Mouse (Mus musculus) heart, embryonic 10.5 days (tissue): ENCODE data around the gene Heatr4. TPM values are rescaled to one million over a fixed set of nuclear protein-coding genes. Genes with fewer than 3 reads are reported as not detected.
"Not testable (repeated sequence)": the region's sequence is repeated elsewhere in the genome, so short reads cannot be mapped to it uniquely, and the experiment has no call there.

Source experiments
- DNase-seq: peaks from one replicate; pipeline ENCODE4 v3.0.0-alpha.2; 2017; ENCODE audit warnings: low spot score
- H3K27ac ChIP-seq: fragments of 300-500 bp; sonication (generic); 2 replicates; pipeline ENCODE4 v1.5.1; 2016; ENCODE audit warnings: mild to moderate bottlenecking
- H3K27me3 ChIP-seq: fragments of 300-500 bp; sonication (generic); 2 replicates; pipeline ENCODE4 v1.6.1; 2016; ENCODE audit warnings: mild to moderate bottlenecking; ENCODE audit not compliant: poor library complexity, insufficient read depth, severe bottlenecking
- H3K36me3 ChIP-seq: fragments of 300-500 bp; sonication (generic); 2 replicates; pipeline ENCODE4 v1.6.1; 2016; ENCODE audit warnings: mild to moderate bottlenecking, moderate library complexity
- H3K4me1 ChIP-seq: fragments of 300-500 bp; sonication (generic); 2 replicates; pipeline ENCODE4 v1.6.1; 2016; ENCODE audit warnings: mild to moderate bottlenecking
- H3K4me3 ChIP-seq: fragments of 300-500 bp; sonication (generic); 2 replicates; pipeline ENCODE4 v1.5.1; 2016; ENCODE audit warnings: mild to moderate bottlenecking, moderate library complexity
- H3K9me3 ChIP-seq: fragments of 300-500 bp; sonication (generic); 2 replicates; pipeline ENCODE4 v1.6.1; 2016; ENCODE audit warnings: mild to moderate bottlenecking, moderate library complexity
- WGBS: fragments of 180-500 bp; shearing (Covaris S2); methylation state at CpG from one replicate; pipeline ENCODE4 v1.1.7; 2016; 5-methylcytosine and 5-hydroxymethylcytosine counted together
- polyA plus RNA-seq: library from polyadenylated mRNA; unstranded; fragments of >200 nt; fragmentation: Nextera tagmentation; extraction: Ambion mirVana; gene quantifications from 2 replicates; pipeline ENCODE4 v1.2.1, GENCODE M21; 2016

Heatr4 gene
- polyA plus RNA-seq, 1 experiment from 2014 or later = not detected

- DNase-seq = no peak
- H3K4me1 ChIP-seq = peaks cover 23% of the 10 kb centered on the region
- peak overlapping the region; percentile 47; the same call in 1 of the 2 replicates for H3K27ac ChIP-seq
- no peak overlapping the region for H3K4me3 ChIP-seq
- WGBS = 66% methylated on average over 8 of the region's 8 CpGs
- no peaks in the 10 kb centered on the region for H3K27me3 ChIP-seq
- H3K9me3 ChIP-seq = no peaks in the 10 kb centered on the region
- peaks cover 6% of the 10 kb centered on the region for H3K36me3 ChIP-seq
Measured at GRCm38 (mm10) chr12:83947260-83947811, 37.3 kb downstream of the Heatr4 start.

- Histone ChIP-seq H3K9me3 (no peaks in the 10 kb centered on the region), H3K4me3 (no peak overlapping the region), H3K36me3 (no peaks in the 10 kb centered on the region), H3K27me3 (no peaks in the 10 kb centered on the region), H3K27ac (no peak overlapping the region), H3K4me1 (peaks cover 4% of the 10 kb centered on the region)
- WGBS = 74% methylated on average over 3 of the region's 3 CpGs
- DNase-seq = no peak
Measured at GRCm38 (mm10) chr12:83941938-83942337, 42.7 kb downstream of the Heatr4 start.

GRCm38 (mm10) chr12:83940031-83940430 is 44.6 kb downstream of the Heatr4 start:
- WGBS = 67% methylated on average over 4 of the region's 4 CpGs
- Histone ChIP-seq H3K9me3 (no peaks in the 10 kb centered on the region), H3K4me1 (peaks cover 4% of the 10 kb centered on the region; the same call in 1 of the 2 replicates), H3K27ac (no peak overlapping the region), H3K27me3 (no peaks in the 10 kb centered on the region), H3K36me3 (no peaks in the 10 kb centered on the region), H3K4me3 (no peak overlapping the region)
- no peak for DNase-seq

GRCm38 (mm10) chr12:83939332-83939731 is 45.3 kb downstream of the Heatr4 start:
- H3K36me3 ChIP-seq = no peaks in the 10 kb centered on the region
- H3K27me3 ChIP-seq = no peaks in the 10 kb centered on the region
- no peak overlapping the region for H3K4me3 ChIP-seq
- H3K9me3 ChIP-seq = no peaks in the 10 kb centered on the region
- H3K27ac ChIP-seq = no peak overlapping the region
- DNase-seq = no peak
- 70% methylated on average over 2 of the region's 2 CpGs for WGBS
- H3K4me1 ChIP-seq = peaks cover 4% of the 10 kb centered on the region; the same call in 1 of the 2 replicates

- H3K36me3 ChIP-seq, H3K4me3 ChIP-seq, H3K27me3 ChIP-seq, H3K4me1 ChIP-seq, DNase-seq, H3K9me3 ChIP-seq, H3K27ac ChIP-seq: not testable (repeated sequence)
- WGBS = 37% methylated on average over 1 of the region's 1 CpGs
Measured at GRCm38 (mm10) chr12:83938592-83938991, 46.1 kb downstream of the Heatr4 start.

- no peak for DNase-seq
- WGBS = 57% methylated on average over 10 of the region's 10 CpGs
- Histone ChIP-seq H3K4me3 (no peak overlapping the region), H3K36me3 (no peaks in the 10 kb centered on the region), H3K27ac (no peak overlapping the region), H3K4me1 (peaks cover 4% of the 10 kb centered on the region; the same call in 1 of the 2 replicates), H3K9me3 (no peaks in the 10 kb centered on the region), H3K27me3 (no peaks in the 10 kb centered on the region)
Measured at GRCm38 (mm10) chr12:83937600-83937999, 47.1 kb downstream of the Heatr4 start.

- Histone ChIP-seq H3K27me3 (no peaks in the 10 kb centered on the region), H3K9me3 (no peaks in the 10 kb centered on the region), H3K4me3 (no peak overlapping the region), H3K4me1 (peaks cover 40% of the 10 kb centered on the region), H3K27ac (0 out of 2 replicates have a peak overlapping the region, but pooled peaks have one; percentile 4), H3K36me3 (no peaks in the 10 kb centered on the region)
- 12% methylated on average over 2 of the region's 2 CpGs for WGBS
- no peak for DNase-seq
Measured at GRCm38 (mm10) chr12:83929186-83929804, 55.4 kb downstream of the Heatr4 start.

GRCm38 (mm10) chr12:83927747-83928146 is 56.9 kb downstream of the Heatr4 start:
- DNase-seq = no peak
- Histone ChIP-seq H3K27me3 (no peaks in the 10 kb centered on the region), H3K36me3 (no peaks in the 10 kb centered on the region), H3K27ac (0 out of 2 replicates have a peak overlapping the region, but pooled peaks have one; percentile 16), H3K4me3 (no peak overlapping the region), H3K9me3 (no peaks in the 10 kb centered on the region), H3K4me1 (peaks cover 54% of the 10 kb centered on the region)
- WGBS = 74% methylated on average over 4 of the region's 4 CpGs

- no peaks in the 10 kb centered on the region for H3K36me3 ChIP-seq
- peaks cover 54% of the 10 kb centered on the region for H3K4me1 ChIP-seq
- H3K27ac ChIP-seq = no peak overlapping the region
- no peak overlapping the region for H3K4me3 ChIP-seq
- H3K9me3 ChIP-seq = no peaks in the 10 kb centered on the region
- no peak for DNase-seq
- WGBS = 77% methylated on average over 2 of the region's 2 CpGs
- H3K27me3 ChIP-seq = no peaks in the 10 kb centered on the region
Measured at GRCm38 (mm10) chr12:83926061-83926460, 58.6 kb downstream of the Heatr4 start.

GRCm38 (mm10) chr12:83925160-83925703 is 59.4 kb downstream of the Heatr4 start:
- WGBS = 32% methylated on average over 7 of the region's 7 CpGs
- Histone ChIP-seq H3K36me3 (no peaks in the 10 kb centered on the region), H3K27me3 (no peaks in the 10 kb centered on the region), H3K9me3 (no peaks in the 10 kb centered on the region), H3K4me1 (peaks cover 56% of the 10 kb centered on the region), H3K4me3 (peak overlapping the region; percentile 38), H3K27ac (peak overlapping the region; percentile 89)
- DNase-seq = no peak

GRCm38 (mm10) chr12:83924332-83924731 is 60.3 kb downstream of the Heatr4 start:
- Histone ChIP-seq H3K27ac (peak overlapping the region; percentile 89), H3K4me1 (peaks cover 57% of the 10 kb centered on the region), H3K27me3 (no peaks in the 10 kb centered on the region), H3K36me3 (no peaks in the 10 kb centered on the region), H3K4me3 (no peak overlapping the region), H3K9me3 (no peaks in the 10 kb centered on the region)
- 29% methylated on average over 3 of the region's 3 CpGs for WGBS
- DNase-seq = peak; percentile 80

- Histone ChIP-seq H3K4me3 (no peak overlapping the region), H3K27ac (peak overlapping the region; percentile 97)
- WGBS = 33% methylated on average over 1 of the region's 1 CpGs
Measured at GRCm38 (mm10) chr12:83923486-83923859, 61.2 kb downstream of the Heatr4 start.

GRCm38 (mm10) chr12:83922724-83923485 is 61.7 kb downstream of the Heatr4 start:
- WGBS = 43% methylated on average over 8 of the region's 8 CpGs
- H3K27ac ChIP-seq = peak overlapping the region; percentile 97
- H3K9me3 ChIP-seq = no peaks in the 10 kb centered on the region
- no peaks in the 10 kb centered on the region for H3K27me3 ChIP-seq
- H3K4me1 ChIP-seq = peaks cover 48% of the 10 kb centered on the region
- H3K36me3 ChIP-seq = no peaks in the 10 kb centered on the region
- H3K4me3 ChIP-seq = peak overlapping the region; percentile 99
- DNase-seq = no peak

More at GRCm38 (mm10) chr12:83923486-83923859, 61.2 kb downstream of the Heatr4 start:
- Histone ChIP-seq H3K9me3 (no peaks in the 10 kb centered on the region), H3K36me3 (no peaks in the 10 kb centered on the region), H3K4me1 (peaks cover 52% of the 10 kb centered on the region), H3K27me3 (no peaks in the 10 kb centered on the region)
- no peak for DNase-seq
